Mouse (Mus musculus) spleen, adult 2 months (tissue): ENCODE results near the gene Lce3a.

Experiments
- CTCF ChIP-seq: fragments of 200-500 bp; IDR thresholded peaks from 2 replicates; pipeline ENCODE4 v1.5.1; 2011; ENCODE audit warnings: mild to moderate bottlenecking, inconsistent platforms; ENCODE audit not compliant: insufficient read depth, insufficient read length, insufficient replicate concordance; ENCODE audit errors: extremely low read depth
- POLR2A ChIP-seq: fragments of 200-500 bp; IDR thresholded peaks from 2 replicates; pipeline ENCODE4 v1.6.1; 2011; ENCODE audit warnings: low read depth, low read length, inconsistent platforms

DNA sequence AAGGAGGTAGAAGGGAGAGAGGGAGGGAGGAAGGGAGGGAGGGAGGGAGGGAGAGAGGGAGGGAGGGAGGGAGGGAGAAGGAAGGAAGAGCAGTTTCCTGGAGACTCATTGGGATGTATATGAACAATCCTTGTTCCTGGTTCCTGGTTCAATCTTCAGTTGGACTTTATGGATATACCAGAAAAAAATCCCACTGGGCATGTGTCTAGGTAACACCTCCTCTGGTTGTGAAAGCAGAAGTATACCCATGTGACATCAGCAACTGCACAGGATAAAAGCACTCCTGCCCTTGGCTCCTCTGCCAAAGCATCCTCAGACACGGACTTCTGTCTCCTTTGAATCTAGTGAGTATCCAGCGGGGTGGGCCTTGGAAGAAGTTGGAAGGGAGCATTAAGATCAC lies 6.6 kb upstream of the Lce3a start, which contains the start of gene Lce3b:
- TF ChIP-seq POLR2A = no peak
- no peak for TF ChIP-seq CTCF
